Comparison of ENCODE assay signal across 23 mouse cellular contexts in the genomic region with DNA sequence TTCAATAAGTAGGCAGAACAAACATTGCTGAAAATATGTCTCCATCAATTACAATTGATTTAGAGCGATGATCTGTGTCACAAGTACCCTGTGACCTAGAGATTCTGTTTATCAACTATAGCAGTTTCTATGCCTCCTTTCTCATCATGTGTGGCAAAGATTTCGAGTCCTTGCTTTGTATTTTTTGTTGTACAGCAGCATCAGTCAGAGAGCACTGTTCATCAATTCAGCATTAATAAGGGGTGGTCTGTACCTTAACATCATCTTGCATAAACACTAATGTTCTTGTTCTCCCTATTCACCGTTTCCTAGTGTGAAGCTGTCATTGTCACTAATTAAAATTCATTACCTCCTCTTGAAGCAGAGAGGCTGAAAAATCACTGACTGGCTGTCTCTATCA.
"Had no signal": no experiment of that assay in that cellular context is flagged by ENCODE, and none has a peak within 500 bp of the region (broad histone marks: within the 10 kb centered on the region; RNA-seq: fewer than 3 reads in every experiment).

No protein-coding gene starts in this region.

- ATAC-seq: inflammation-experienced regulatory T-cells, adult 6 months; intestine, embryonic 15.5 days; intestine, postnatal 0 days had no signal

- H3K27me3 ChIP-seq: heart, embryonic 12.5 days; hindbrain, embryonic 12.5 days; hindbrain, embryonic 15.5 days; intestine, embryonic 15.5 days; limb, embryonic 13.5 days; limb, embryonic 15.5 days had no signal

- H3K9ac ChIP-seq: heart, embryonic 12.5 days; hindbrain, embryonic 12.5 days; hindbrain, embryonic 15.5 days; intestine, embryonic 15.5 days; limb, embryonic 13.5 days; limb, embryonic 15.5 days had no signal

- H3K4me1 ChIP-seq: heart, embryonic 10.5 days; heart, embryonic 12.5 days; hindbrain, embryonic 10.5 days; hindbrain, embryonic 12.5 days; hindbrain, embryonic 15.5 days; intestine, embryonic 15.5 days; limb, embryonic 13.5 days; limb, embryonic 15.5 days had no signal

- H3K9me3 ChIP-seq: heart, embryonic 10.5 days; heart, embryonic 12.5 days; hindbrain, embryonic 10.5 days; hindbrain, embryonic 12.5 days; hindbrain, embryonic 15.5 days; intestine, embryonic 15.5 days; limb, embryonic 13.5 days; limb, embryonic 15.5 days had no signal

- H3K4me2 ChIP-seq: heart, embryonic 12.5 days; hindbrain, embryonic 12.5 days; hindbrain, embryonic 15.5 days; intestine, embryonic 15.5 days; limb, embryonic 13.5 days; limb, embryonic 15.5 days had no signal

- H3K36me3 ChIP-seq: heart, embryonic 10.5 days; heart, embryonic 12.5 days; hindbrain, embryonic 10.5 days; hindbrain, embryonic 12.5 days; hindbrain, embryonic 15.5 days; intestine, embryonic 15.5 days; limb, embryonic 13.5 days; limb, embryonic 15.5 days had no signal

- DNase-seq: gastrocnemius, adult 2 months; gastrocnemius, postnatal 10 days; gastrocnemius, postnatal 25 days; heart, adult 18-20 months; heart, postnatal 10 days; heart, postnatal 4 days; kidney, adult 18-20 months; kidney, adult 8-10 months; kidney, postnatal 10 days; kidney, postnatal 25 days; kidney, postnatal 4 days had no signal

- H3K4me3 ChIP-seq: gastrocnemius, adult 2 months; heart, embryonic 10.5 days; heart, embryonic 12.5 days; hindbrain, embryonic 10.5 days; hindbrain, embryonic 12.5 days; hindbrain, embryonic 15.5 days; intestine, embryonic 15.5 days; layer of hippocampus, adult 2 months; left cerebral cortex, adult 2 months; limb, embryonic 13.5 days; limb, embryonic 15.5 days had no signal

- H3K27ac ChIP-seq: gastrocnemius, adult 2 months; heart, embryonic 10.5 days; hindbrain, embryonic 10.5 days; hindbrain, embryonic 12.5 days; hindbrain, embryonic 15.5 days; intestine, embryonic 15.5 days; layer of hippocampus, adult 2 months; left cerebral cortex, adult 2 months; limb, embryonic 13.5 days; limb, embryonic 15.5 days had no signal
